Mouse (Mus musculus) gastrocnemius, adult 18-20 months (tissue): ENCODE measurements around the gene Hoxa10. TPM values are rescaled to one million over a fixed set of nuclear protein-coding genes. Genes with fewer than 3 reads are reported as not detected.
A peak's percentile ranks its signal among the peaks of the same experiment; 100 is the strongest.

Experiments used
- DNase-seq: peaks from one replicate; pipeline ENCODE4 v3.0.0; 2021; ENCODE audit warnings: low spot score
- total RNA-seq, 2 experiments: library from RNA; stranded (reverse); gene quantifications; 2 replicates each; pipeline ENCODE4 v1.2.3; 2021

The Hoxa10 gene
- total RNA-seq, 2 experiments from 2014 or later: 13.7 to 15.0 TPM

DNA sequence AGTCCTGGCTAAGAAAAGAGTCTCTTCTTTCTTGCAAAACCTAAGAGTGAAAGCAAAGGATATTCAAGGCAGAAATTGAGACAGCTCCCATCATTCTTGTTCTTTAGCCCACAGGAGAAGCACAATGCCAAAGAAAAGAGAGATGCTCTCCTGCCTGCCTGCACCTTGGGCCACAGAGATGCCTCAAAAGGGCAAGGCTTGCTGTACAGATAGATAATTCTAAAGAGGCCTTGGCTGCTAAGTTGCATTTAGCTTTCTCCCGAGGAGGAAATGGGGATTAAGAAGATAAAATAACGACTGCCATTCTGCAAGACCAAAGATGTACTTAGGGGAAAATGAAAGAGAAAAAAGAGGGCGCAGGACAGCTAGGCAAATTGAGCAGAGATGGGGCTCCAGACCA, 6.3 kb upstream of the Hoxa10 start:
- DNase-seq: no peak

DNA sequence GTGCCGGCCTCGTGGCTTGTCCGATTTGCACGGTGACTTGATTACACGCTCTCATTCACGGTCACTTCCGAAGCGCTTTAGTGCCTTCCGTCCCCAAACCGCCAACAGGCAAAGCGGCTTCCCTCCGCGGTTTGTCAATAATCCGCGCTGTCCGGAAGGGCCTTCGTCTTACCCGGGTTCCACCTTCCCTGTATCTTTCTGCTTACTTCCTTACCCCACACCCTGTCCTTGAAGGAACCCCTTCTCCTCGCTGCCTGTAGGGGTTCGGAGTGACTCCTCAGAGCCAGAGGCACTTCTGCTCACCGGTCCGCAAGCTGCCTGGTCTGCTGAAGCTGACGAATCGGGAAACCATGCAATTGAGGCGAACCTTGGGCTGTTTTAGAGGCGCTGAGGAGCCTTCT, 5.7 kb upstream of the Hoxa10 start:
- DNase-seq: no peak

DNA sequence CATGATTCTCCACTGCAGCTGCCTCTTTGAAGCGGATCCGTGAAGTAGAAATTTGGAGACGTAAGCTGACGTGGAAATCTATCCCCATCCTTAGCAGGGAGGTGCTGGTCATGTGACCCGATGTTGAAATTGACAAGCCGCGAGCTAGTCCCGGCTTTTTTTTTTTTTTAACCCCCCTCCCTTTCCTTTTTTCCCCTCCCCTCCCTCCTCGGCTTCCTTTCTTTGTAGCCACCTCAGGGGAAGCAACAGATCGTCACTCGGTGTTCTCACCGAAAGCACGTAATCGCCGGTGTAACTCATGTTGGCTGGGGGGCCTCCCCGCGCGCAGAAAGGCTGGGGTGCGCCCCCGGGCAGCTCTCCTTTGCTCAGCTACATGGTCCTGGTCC, 5.1 kb upstream of the Hoxa10 start, which contains the start of gene Hoxa11:
Gene Hoxa11, minus strand, starts transcription at position 54 of the 386 bp plus-strand sequence.
- no peak for DNase-seq

DNA sequence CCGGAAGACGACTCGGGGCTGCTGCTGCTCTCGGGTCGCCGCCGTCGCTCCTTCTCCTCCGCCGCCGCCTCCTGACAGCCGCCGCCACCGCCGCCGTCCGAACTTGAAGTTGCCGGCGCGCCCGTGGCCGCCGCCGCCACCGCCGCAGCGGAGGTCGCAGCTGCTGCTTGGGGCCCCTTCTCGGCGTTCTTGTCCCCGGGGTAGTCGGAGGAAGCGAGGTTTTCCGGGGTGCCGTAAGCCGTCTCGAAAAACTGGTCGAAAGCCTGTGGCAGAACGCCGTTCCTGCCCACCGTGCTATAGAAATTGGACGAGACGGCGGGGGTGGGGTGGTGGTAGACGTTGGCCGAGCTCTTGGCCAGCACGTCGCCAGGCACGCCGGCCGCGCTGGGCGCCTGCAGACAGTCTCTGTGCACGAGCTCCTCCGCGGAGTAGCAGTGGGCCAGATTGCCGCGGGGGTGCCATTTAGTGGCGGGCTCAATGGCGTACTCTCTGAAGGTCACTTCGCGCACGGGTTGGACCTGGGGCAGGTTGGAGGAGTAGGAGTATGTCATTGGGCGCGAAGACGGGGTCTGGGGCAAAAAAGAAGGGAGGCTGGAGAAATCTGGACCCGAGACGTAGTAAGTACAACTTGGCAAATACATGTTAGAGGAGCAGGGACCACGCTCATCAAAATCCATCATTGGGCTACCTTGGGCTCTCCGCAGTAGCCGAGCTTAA, 4.5 kb upstream of the Hoxa10 start:
- no peak for DNase-seq

DNA sequence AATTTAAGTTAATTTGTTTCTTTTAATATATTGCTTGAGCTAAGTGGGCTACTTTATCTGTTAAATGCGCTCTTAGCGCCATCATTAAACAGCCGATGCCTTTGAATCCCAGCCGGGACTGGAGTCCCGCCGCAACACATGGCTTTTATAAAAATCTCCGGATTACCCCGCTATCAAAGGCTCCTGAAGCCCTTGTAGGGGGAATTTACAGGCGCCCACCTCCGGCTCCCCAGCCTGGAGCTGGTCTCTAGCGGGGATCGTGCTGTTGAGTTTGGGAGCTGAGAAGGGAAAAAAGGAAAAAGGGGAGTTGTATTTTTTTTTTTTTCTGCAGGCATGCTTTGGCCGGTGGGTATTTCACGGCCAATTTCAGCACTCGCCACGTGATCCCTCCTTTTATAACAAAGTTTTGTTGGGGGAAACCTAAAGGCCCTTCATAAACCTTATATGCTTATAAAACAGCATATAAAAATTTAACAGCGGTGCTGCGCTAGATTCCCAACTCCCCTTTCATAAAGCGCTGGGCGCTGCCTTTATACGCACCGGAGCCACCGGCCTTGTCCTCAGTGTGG, 3.9 kb upstream of the Hoxa10 start:
- no peak for DNase-seq

DNA sequence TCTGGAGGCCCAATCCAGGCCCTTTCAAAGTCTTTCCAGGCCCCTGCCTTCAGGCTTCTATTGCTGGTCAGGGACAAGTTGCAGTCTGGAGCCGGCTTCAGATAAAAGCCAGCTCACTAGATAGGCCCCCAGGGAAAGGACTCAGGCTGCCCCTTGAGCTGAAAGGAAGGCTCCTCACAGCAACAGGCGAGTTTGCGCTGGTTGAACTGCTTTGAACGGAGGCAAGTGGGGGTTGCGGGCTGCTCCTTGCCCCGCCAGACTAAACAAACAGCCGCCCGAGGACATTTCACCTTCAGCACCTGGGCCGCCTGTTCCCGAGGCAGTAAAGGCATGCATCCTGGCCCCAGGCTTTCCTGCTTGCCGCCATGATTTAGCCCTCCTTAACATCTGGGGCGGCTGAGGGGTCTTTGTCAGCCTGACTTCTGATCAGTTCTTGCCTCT, 3.0 kb upstream of the Hoxa10 start:
- no peak for DNase-seq

DNA sequence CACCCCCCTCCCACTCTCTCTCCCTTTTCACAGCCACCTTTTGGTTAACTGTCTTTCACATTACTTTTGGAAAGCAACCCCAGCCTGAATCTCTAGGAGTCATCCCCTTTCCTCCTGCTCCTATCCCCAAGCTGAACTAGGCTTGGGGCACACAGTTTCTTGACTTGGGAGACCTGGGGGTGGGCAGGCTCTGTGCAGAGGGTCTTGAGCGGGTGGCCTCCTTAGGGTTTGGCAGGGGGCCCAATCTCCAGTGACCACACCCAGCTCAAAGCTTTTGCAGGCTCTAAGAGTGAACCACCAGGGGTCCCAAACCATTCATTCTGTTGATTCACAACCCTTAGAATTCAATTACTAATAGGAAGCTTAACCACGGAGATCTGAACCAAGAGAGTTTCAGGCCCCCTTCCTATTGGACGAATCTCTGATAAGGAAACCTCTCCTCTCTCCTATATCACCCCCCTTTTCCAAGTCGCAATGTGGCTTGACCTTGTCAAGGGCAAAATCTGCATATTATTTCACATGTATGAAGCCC, 2.2 kb upstream of the Hoxa10 start:
- DNase-seq: no peak

DNA sequence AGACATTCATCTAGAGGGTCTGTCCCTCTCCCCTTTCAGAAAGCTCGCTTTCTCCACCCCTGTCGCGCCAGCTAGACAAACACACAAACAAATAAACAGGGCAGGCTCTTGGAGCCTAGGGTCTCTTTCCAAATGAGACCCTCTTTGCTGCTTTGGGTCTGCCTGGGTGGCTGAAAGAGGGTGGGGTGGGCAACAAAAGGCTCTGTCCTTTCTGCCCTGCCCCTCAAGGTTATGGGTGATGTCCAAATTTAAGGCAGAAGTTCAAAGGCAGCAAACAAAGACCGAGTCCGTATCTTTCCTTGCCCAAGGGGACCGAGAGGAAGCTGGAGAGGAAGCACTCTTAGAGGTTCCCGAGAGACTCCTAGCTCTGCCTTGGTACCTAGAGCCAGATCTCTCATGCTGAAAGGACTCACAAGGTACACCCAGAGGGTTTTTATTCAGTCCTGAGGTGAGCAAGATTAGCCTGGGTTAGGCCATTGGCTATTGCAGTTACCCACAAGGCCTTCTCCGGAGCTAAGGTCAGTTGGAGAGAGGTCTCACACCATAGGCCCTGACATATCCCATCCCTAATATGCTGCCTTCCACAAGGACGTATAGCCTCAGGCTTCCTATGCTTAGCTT, 457 bp upstream of the Hoxa10 start:
- DNase-seq: no peak

DNA sequence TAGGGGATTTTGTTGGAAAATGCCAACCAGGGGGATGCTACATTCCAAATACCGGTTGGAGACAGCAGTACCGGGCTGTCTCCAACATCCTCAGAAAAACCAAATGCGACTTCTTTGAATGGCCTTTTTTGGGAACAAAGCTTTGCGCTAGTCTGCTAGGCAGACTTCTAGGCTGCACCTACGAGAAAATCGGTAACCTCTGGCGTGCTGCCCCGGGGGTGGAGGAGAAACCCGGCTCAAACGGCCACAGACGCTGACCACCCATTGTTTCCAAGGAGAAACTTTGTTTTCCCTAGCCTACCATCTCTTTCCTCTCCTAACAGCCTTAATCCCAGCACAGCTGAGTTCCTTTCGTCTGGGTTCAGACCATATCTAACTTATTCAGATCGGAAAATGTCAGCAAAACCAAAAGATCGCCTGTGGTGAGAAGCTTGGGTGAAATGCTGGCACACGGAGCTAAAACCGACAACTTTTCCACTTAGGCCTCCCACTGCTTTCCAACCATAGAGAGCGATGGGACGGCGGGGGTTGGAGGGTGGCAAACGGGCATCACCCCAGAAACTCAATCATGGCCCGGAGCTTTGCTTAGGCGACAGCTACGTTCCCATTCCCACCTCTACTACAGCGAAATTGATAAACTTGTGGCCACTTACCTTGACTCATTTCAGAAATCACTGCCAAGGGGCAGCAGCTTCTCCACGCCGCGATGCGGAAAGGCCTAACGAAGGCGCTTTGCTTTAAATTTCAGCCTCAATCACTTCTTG, 847 bp downstream of the Hoxa10 start:
- no peak for DNase-seq

DNA sequence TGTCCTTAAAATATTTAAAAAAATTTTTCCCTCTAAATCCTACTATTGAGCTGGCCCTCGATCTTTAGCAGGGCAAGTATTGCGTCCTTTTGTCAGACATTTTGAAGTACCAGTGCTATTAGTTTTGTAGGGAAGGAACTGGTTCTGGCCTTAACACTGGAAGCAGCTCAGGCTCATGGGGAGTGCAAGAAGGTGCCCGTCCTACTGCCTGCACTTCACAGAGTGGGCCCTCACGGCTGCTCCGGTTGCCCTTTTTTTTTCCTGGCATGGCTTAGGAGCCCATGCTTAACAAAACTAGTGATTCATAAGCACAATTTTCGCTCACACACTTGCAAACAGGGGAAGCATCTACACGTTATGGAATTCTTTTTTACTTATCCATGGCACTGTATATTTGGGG, 1.7 kb downstream of the Hoxa10 start:
- DNase-seq: no peak

DNA sequence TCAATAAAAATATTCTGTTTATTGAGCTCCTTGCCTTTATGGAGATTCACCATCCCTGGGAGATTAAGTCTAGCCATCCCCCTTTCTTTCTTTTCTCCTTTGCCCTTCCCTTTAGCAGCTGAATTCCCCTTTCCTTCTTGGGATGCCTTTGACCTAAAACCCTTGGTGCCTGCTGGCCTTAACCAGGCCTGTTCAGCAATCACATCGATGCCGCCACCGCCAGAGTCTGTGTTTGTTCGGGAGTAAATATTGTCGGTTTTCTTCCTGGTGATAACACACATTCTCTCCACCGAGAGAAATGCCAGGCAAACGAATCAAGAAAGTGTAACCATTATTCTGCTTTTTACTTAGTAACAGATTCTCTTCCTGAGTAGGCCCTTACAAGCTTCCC, 2.5 kb downstream of the Hoxa10 start:
- DNase-seq: no peak

DNA sequence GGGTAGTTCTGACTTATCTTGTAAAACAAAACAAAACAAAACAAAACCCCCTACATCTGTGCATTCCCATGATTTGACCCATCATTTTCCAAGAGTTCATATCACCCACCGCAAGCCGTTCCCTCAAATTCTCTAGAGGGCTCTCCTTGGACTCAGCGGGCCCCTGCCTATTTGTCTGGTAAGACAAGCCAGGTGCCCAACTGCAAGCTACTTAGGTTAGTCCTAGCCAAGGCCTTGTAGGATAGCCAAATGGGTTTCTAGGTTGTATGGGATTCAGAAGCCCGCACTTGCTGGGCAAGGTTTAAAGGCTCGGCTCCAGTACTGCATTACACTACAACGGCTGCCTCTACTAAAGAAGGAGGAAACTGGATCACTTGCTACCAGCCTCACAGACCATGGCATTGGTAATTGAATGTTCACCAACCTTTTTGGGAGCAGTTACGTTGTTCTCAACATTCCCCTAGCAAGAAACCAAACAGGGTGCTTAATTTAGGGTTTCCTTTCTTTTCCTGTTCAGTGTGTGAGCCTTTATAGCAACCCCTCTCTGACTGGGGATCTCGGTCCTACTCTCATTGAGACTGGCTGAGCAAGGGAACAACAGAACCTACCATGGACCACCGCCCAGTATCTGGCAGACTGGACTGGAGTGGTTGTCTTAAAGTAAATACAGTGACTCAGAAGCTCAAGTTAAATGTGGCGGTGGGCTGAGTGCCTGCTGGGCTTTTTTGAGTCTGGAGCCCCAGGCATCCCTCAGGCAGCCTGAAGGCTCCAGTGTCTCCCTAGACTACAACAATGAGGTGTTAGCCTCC, 3.1 kb downstream of the Hoxa10 start:
- no peak for DNase-seq

DNA sequence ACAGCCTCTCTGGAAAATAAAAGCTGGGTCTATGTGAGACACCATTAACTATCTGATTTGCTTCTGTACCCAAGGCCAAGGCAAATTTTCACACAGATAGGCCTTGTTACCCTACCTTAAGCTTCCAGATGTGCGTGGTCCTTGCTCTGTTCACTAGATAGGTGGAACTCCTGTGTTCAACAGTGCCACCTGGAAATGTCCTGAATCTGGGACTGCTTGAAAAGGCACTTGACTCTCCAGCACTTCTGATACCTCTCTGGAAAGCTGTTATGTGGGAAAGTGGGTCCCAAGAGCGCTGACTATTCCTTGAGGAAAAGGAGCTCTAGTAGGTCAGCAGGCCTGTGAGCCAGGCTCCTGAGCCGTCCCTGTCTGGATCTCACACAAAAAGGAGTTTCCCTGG, 3.8 kb downstream of the Hoxa10 start:
- DNase-seq: no peak

DNA sequence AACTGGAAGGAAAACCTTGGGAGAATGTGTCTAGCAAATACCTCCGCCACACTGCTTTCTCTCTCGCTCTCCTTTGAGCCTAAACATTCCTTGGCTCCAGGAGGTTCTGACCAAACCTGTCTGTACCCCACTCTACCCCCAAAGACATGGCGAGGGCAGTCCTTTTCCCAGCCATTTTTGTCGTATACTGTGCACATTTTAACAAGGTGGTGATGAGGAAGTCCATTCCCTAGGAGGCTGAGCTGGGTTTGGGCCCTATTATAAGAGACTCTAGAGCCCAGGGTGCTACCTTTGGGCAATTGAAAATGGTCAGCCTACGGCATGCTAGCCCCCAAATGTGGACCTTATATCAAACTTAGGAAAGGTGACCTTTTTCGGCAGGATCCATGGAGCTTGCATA, 4.8 kb downstream of the Hoxa10 start:
- no peak for DNase-seq

DNA sequence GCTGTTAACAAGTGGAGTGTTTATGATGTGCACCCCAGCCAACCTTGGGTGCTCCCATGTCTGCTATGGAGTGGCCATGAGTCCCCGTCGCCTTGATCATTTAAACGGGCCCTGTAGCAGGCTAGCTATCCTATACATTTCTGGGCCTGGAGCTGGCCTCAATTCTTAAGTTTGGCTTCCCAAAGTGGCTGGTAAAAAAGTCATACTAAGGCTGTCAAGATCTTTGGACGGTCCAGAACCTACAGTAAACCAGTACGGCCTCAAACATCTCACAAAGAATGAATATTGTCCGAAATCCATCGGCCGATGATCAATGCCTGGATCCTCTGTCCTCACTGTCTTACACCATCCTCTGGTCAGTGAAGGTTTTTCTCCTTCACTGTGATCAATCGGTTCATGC, 5.4 kb downstream of the Hoxa10 start:
- DNase-seq: no peak

DNA sequence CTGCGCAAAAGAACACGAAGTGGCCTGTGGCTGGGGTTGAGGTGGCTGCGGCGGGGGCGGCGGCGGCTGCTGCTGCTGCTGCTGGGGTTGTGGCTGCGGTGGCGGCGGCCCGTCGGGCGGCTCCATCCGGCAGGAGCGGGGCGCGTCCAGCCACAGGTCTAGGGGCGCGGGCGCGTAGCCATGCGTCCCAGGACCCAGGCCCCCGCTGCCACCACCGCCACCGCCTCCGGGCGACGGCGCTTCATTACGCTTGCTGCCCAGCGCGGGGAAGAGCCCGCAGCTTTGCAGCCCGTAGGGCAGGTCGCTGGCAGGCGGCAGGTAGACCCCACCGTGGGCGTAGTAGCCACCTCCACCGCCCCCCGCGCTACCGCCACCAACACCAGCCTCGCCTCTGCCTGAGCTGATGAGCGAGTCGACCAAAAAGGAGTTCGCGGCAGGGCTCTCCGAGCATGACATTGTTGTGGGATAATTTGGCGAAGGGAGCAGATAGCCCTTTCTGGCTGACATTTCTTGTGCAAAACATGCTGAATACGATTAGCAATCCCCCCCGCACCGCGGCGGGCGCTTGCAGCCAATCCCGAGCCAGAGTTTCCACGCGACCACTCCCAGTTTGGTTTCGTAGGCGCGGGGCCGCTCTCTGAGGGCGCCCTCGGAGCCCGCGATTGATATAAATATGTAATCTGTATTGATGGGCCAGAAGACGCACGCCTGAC, 6.1 kb downstream of the Hoxa10 start:
- no peak for DNase-seq

DNA sequence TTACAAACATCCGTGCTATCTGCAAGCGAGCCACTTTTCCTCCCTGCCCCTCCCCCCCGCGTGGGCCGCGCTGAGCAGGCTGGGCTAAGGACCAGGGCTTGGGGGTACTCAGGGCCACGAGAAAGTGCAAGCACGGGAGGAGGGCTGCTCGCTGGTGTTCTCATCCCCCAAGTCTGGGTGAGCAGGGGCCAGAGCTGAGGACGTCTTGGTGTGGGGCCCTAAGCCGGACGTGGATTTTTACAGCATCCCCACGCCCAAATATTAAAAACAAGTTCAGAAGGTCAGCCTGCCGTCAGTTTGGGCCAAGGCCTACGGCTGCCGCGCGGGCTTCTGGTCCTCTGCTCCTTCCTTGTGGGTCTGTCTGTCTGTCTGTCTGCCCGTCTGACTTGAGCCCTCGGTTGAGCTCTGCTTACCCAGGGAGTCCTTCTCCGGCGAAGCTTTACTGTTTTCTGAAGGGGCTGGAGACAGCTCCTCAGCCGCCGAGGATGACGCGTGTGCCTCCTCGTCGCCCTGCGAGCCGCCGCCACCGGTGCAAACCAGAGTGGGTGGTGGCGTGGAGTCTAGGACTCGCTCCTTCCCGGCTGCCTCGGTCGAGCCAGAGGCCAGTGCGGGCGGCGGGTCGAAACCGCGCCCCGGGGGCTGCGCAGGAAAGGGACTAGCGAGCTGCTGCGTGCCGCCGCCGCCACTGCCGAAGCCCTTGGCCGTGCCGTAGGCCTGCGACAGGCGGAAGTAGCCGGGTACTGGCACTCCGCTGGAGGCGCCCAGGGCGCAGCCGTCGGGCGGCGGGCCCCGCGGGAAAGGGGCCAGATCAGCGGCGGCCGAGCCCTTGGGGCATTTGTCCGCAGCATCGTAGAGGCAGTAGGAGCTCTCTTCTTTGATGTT, 6.9 kb downstream of the Hoxa10 start:
- peak; percentile 80 for DNase-seq

DNA sequence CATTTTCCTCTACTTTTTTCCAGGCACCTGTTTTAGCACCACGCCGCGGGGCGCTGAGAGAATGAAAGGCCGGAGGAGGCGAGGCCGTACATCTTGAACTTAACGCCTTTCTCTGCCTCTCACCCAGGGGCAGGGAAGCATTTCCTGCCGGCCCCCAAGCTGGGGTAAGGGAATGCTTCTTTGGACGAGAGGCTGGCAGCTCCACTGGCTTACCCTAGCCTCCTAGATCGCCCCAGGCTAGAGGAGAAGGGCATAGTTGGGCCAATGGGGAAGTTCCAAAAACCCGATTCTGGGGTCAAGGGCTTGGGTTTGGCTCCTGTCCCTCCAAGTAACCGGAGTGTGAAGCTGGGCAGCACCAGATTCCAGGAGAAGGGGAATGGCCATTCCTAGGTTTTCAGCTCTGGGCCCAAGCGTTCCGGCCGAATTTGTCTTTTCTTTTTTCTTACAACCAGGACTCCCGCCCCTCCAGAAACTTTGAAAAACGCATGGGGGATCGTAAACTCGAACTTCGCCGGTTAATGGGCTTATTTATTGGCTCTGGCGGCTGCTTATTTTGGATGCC, 7.6 kb downstream of the Hoxa10 start:
- DNase-seq: no peak

DNA sequence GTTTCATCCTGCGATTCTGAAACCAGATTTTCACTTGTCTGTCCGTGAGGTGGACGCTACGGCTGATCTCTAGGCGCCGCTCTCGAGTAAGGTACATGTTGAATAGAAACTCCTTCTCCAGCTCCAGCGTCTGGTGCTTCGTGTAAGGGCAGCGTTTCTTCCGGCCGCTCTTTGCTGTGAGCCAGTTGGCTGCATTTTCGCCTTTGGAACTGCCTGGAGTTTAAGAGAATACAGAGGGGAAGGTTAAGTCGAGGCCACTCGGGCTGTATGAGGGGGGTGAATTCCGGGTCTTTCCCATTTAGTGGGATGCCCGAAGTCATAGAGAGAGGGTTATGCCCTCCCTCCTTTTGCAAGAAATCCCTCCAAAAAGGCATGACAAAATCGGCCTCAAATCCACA, 8.1 kb downstream of the Hoxa10 start:
- DNase-seq: no peak
